Comparison of ENCODE assay signal across 12 mouse cellular contexts in the genomic region with DNA sequence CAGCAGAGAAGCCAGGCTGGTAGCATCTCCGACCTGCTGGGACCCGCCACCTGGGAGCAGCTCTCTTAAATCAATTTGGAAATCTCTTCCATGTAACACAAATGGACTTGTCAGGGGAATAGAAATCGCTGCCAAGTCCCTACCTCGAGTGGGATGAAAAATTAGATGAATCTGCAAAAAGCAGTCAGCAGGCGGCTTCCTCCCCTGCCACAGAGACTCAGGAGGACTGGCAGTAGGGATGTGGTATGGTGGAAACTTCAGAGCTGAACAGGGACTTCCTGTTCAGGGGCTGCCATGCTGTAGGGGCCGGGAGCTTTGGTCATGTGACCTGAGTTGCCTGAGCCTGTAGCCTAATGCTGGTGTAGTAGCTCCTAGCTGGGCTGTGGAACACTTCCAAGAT.
DNase-seq lines count a peak whose midpoint lies in the region; ATAC-seq and TF ChIP-seq lines count a peak whose summit lies in the region.
"Had no signal": no experiment of that assay in that cellular context is flagged by ENCODE, and none has a peak within 500 bp of the region (broad histone marks: within the 10 kb centered on the region; RNA-seq: fewer than 3 reads in every experiment).

No protein-coding gene starts in this region.

- H3K27me3 ChIP-seq in thymus, adult 2 months (ENCODE audit: control insufficient read depth, insufficient read depth, low read length), result no peaks in the 10 kb centered on the region
- no peaks in the 10 kb centered on the region for H3K27me3 ChIP-seq in kidney, adult 2 months (replicated peaks; ENCODE audit: control insufficient read depth, insufficient read depth, low read length)
- H3K27me3 ChIP-seq: limb, embryonic 13.5 days had no signal

- ATAC-seq in common myeloid progenitor, adult 5-6 weeks (replicated peaks; ENCODE audit: low read depth, poor library complexity, severe bottlenecking), result peak; percentile 65; the same call in 1 of the 2 replicates

- WGBS in thymus, adult 2 months, result 21% methylated on average over 6 of the region's 6 CpGs
- WGBS in kidney, adult 2 months, result 43% methylated on average over 6 of the region's 6 CpGs

- H3K4me3 ChIP-seq in thymus, adult 2 months (ENCODE audit: control insufficient read depth, insufficient read depth, low read length), result no peak overlapping the region
- H3K4me3 ChIP-seq in kidney, adult 2 months (ENCODE audit: insufficient read depth, low read depth, low read length), result no peak overlapping the region
- H3K4me3 ChIP-seq: heart, embryonic 13.5 days; limb, embryonic 13.5 days had no signal

- H3K36me3 ChIP-seq in thymus, adult 2 months (ENCODE audit: control insufficient read depth, insufficient read depth, low read length), result no peaks in the 10 kb centered on the region
- H3K36me3 ChIP-seq in kidney, adult 2 months (ENCODE audit: control insufficient read depth, insufficient read depth, low read length), result no peaks in the 10 kb centered on the region
- H3K36me3 ChIP-seq: heart, embryonic 13.5 days; limb, embryonic 13.5 days had no signal

- no peaks in the 10 kb centered on the region for H3K4me1 ChIP-seq in thymus, adult 2 months (replicated peaks; ENCODE audit: control insufficient read depth, insufficient read depth, low read length)
- no peaks in the 10 kb centered on the region for H3K4me1 ChIP-seq in kidney, adult 2 months (ENCODE audit: control insufficient read depth, insufficient read depth, low read length)
- H3K4me1 ChIP-seq: heart, embryonic 13.5 days; limb, embryonic 13.5 days had no signal

- DNase-seq in thymus, postnatal 0 days (ENCODE audit: low spot score), result peak; percentile 3
- DNase-seq in thymus, adult 2 months, result no peak
- DNase-seq in layer of hippocampus, postnatal 25 days (ENCODE audit: extremely low spot score in 1 of 2, low spot score in 1 of 2), result peak; percentile 16 to 26
- DNase-seq in telencephalon, adult 2 months (ENCODE audit: low read depth, low spot score), result peak; percentile 66
- DNase-seq in kidney, adult 2 months, result no peak
- DNase-seq in retina, postnatal 1 day, result no peak
- no peak for DNase-seq in adrenal gland, postnatal 25 days
- DNase-seq: kidney, adult 11 months; lung, postnatal 36 days had no signal

- no peak overlapping the region for H3K27ac ChIP-seq in thymus, adult 2 months (ENCODE audit: control insufficient read depth, insufficient read depth, low read length)
- no peak overlapping the region for H3K27ac ChIP-seq in kidney, adult 2 months (ENCODE audit: insufficient read depth, low read depth, low read length)
- H3K27ac ChIP-seq: heart, embryonic 13.5 days; limb, embryonic 13.5 days had no signal

- no peak for TF ChIP-seq POLR2A in thymus, adult 2 months (IDR thresholded peaks at IDR 0.05; ENCODE audit: control insufficient read depth, extremely low read depth, insufficient read depth, low read length, poor library complexity)
- TF ChIP-seq POLR2A in kidney, adult 2 months (IDR thresholded peaks at IDR 0.05; ENCODE audit: low read depth, low read length), result no peak

- TF ChIP-seq CTCF in thymus, adult 2 months (IDR thresholded peaks at IDR 0.05; ENCODE audit: borderline replicate concordance, control insufficient read depth, extremely low read depth, insufficient read depth, low read length, poor library complexity), result no peak
- no peak for TF ChIP-seq CTCF in kidney, adult 2 months (conservative IDR thresholded peaks at IDR 0.05; ENCODE audit: insufficient read depth, insufficient read length, low read depth, low read length)

Comparison
In these comparisons a context has a peak if more than half of its experiments do, and no peak if none do; other contexts are left out.
1. DNase-seq: peak in thymus, postnatal 0 days (single experiment), layer of hippocampus, postnatal 25 days (2 of 2) and telencephalon, adult 2 months (single experiment); none in thymus, adult 2 months (single experiment), kidney, adult 2 months (single experiment), retina, postnatal 1 day (single experiment) and adrenal gland, postnatal 25 days (single experiment).